Mouse (Mus musculus) NIH3T3 (cell line): Measurements from ENCODE around the gene Nol6.

Experiments
- DNase-seq: peaks from one replicate; pipeline ENCODE4 v3.0.0-alpha.2; 2012; ENCODE audit warnings: low read depth

Nol6 gene

GRCm38 (mm10) chr4:41118706-41119292 lies 5.5 kb downstream of the Nol6 start:
- DNase-seq: peak; percentile 87

- no peak for DNase-seq
Observed at GRCm38 (mm10) chr4:41116817-41117216, 7.4 kb downstream of the Nol6 start.

GRCm38 (mm10) chr4:41115793-41116192 lies 8.5 kb downstream of the Nol6 start:
- no peak for DNase-seq

- DNase-seq: no peak
Observed at GRCm38 (mm10) chr4:41115074-41115473, 9.2 kb downstream of the Nol6 start.

GRCm38 (mm10) chr4:41114358-41115070 lies 9.7 kb downstream of the Nol6 start:
- no peak for DNase-seq

- DNase-seq: peak; percentile 73
Observed at GRCm38 (mm10) chr4:41108717-41109425, 15.4 kb downstream of the Nol6 start.

GRCm38 (mm10) chr4:41107440-41107839 lies 16.8 kb downstream of the Nol6 start:
- no peak for DNase-seq

GRCm38 (mm10) chr4:41102901-41103300 lies 21.4 kb downstream of the Nol6 start:
- peak; percentile 85 for DNase-seq

GRCm38 (mm10) chr4:41100986-41101385 lies 23.3 kb downstream of the Nol6 start:
- no peak for DNase-seq

- DNase-seq: no peak
Observed at GRCm38 (mm10) chr4:41098577-41098951, 25.7 kb downstream of the Nol6 start.

GRCm38 (mm10) chr4:41097871-41098576 lies 26.2 kb downstream of the Nol6 start, which contains the start of gene Aqp3:
TSS of gene Aqp3 (minus strand) at chr4:41098183.
- DNase-seq: no peak

GRCm38 (mm10) chr4:41097381-41097780 lies 26.9 kb downstream of the Nol6 start:
- DNase-seq: no peak

- no peak for DNase-seq
Observed at GRCm38 (mm10) chr4:41096794-41097193, 27.5 kb downstream of the Nol6 start.

GRCm38 (mm10) chr4:41096169-41096568 lies 28.1 kb downstream of the Nol6 start:
- peak; percentile 35 for DNase-seq

- DNase-seq: peak; percentile 95
Observed at GRCm38 (mm10) chr4:41094361-41094760, 29.9 kb downstream of the Nol6 start.

- DNase-seq: peak; percentile 53
Observed at GRCm38 (mm10) chr4:41092958-41093357, 31.3 kb downstream of the Nol6 start.

- DNase-seq: no peak
Observed at GRCm38 (mm10) chr4:41091391-41091790, 32.9 kb downstream of the Nol6 start.

- no peak for DNase-seq
Observed at GRCm38 (mm10) chr4:41089705-41090104, 34.5 kb downstream of the Nol6 start.

GRCm38 (mm10) chr4:41089189-41089588 lies 35.1 kb downstream of the Nol6 start:
- no peak for DNase-seq

- DNase-seq: no peak
Observed at GRCm38 (mm10) chr4:41087459-41088298, 36.6 kb downstream of the Nol6 start.

GRCm38 (mm10) chr4:41086947-41087346 lies 37.3 kb downstream of the Nol6 start:
- no peak for DNase-seq

GRCm38 (mm10) chr4:41084819-41085218 lies 39.4 kb downstream of the Nol6 start:
- no peak for DNase-seq
